Mouse (Mus musculus) heart, adult 8-10 months (tissue): Measurements from ENCODE around the gene Gm9195. TPM values are rescaled to one million over a fixed set of nuclear protein-coding genes. Genes with fewer than 3 reads are reported as not detected.

Experiments used
- DNase-seq: peaks from one replicate; pipeline ENCODE4 v3.0.0; 2022; ENCODE audit warnings: low spot score
- total RNA-seq, 4 experiments: library from RNA; stranded (reverse); gene quantifications; 2 replicates each; pipeline ENCODE4 v1.2.4; 2022

Gene Gm9195
- total RNA-seq, 4 experiments from 2014 or later, result not detected

DNA sequence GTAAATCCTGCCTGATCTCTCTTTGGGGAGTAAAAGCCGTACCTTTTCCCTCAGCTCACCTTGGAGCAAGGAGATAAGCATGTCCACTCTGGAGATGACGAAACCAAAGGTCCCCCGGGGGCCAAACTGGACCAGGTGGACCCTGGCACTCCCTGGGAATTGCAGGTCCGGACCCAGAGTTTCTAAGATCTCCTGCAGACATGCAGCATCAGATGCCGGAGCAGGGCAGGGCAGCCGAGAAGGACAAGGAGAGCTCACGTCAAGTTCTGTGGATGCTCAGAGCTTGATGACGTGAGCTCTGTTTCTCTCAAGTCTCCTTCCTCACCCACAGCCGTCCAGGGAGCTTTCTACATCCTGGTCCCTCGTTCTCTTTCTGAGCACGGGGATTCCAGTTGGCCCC lies 48.7 kb downstream of the Gm9195 start:
- no peak for DNase-seq

DNA sequence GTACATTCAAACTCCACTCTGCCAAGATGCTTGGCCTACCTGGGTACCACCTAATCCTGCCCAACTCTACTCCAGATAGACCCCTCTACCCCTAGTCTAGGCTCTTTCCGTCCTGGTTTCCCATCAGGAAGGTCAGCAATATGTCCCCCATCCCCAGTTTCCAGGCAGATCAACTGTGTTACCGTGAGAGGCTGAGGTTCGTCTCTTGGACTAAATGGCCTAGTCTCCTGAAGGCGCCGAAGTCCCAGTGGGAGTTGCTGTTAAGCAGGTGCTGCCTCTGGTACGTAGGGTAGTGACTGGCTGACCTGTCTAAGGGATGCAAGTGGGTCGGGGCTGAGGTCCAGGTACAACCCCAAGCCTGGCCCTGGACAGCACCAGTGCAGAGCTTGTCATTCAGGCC lies 50.7 kb downstream of the Gm9195 start:
- no peak for DNase-seq

DNA sequence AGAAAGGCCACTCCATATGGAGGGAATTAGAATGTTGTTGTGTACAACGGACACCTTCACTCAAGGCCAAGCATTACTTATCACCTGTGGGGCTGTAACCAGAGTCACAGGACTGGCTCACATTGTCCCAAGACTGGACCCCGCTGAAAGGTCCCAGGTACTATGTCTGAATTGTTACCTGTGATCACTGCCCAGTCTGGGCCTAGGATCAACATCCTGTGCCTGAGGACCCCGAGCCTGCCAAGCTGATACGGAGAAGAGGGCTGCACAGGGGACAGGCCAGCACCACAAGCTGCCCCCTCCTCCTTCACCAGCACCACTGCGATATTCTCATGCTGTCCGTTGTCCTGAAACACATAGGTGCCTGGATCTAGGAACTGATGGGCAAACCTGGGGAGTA lies 51.2 kb downstream of the Gm9195 start:
- no peak for DNase-seq

DNA sequence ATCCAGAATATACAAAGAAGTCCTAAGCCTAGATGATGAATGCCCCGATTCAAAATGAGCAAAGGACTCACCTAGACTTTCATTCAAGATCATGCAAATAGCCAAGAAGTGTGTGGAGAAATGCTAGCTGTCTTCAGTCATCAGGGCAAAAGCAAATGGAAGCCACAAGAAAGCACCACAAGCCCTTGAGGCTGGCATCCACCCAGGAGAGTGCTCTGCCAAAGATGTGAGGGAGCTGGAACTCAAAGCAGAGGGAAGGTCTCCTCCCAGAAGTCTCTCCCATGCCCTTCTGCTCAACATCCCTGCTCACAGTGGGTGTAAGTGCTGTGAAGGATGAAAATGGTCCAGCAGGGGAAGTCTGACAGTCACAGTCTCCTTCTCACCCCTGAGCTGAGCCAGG lies 52.7 kb downstream of the Gm9195 start:
- no peak for DNase-seq

- DNase-seq, result peak; percentile 71
Measured at GRCm38 (mm10) chr14:72389696-72390095, 101.9 kb downstream of the Gm9195 start.

DNA sequence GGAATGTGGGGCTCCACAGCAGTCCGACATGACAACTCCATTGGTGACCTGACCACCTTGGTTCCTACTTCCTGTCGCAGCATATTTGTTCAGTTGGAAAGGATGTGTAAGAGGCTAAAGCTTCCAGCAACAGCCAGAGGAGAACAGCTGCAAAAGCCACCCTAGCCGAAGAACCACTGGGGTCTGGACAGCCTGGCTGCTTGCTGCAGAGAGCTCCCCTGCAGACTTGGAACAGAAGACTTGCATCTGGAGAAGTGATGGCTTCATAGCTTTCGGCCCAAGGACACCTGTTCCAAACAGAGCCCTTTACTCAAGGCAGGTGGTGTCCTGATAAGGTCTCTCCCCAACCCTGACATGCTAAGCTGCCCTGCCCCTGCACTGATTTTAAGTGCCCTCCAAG lies 102.3 kb downstream of the Gm9195 start:
- no peak for DNase-seq

DNA sequence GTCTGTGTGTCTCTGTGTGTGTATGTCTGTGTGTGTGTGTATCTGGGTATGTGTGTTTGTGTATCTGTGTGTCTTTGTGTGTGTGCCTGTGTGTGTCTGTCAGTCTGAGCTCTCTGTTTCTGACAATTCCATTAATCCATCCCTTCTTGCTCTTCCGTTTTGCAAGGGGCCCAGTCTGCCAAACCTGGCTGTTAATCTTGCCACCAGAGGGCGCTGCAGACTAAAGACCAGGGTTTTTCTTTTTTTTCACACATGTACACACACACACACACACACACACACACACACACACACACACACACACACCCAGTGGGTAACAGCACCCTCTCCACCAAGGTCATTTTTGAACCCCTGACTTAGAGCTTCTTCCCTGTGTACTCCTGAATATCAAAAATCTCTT lies 114.4 kb downstream of the Gm9195 start:
- DNase-seq, result peak; percentile 7

Other genes starting within 250 kb of the Gm9195 start
- gene Fndc3a, start 218.2 kb upstream of the Gm9195 start, total RNA-seq, result 10 to 100 TPM; 11.2 to 13.7 (median 11.7) TPM